Mouse (Mus musculus) MN1 (cell line): ENCODE measurements around the gene Rgs10.

Experiments
- DNase-seq: peaks from one replicate; pipeline ENCODE4 v3.0.0-alpha.2; 2016; ENCODE audit warnings: low spot score

Gene Rgs10

GRCm38 (mm10) chr7:128417930-128418779, at the start of gene Rgs10:
Rgs10 (minus strand) TSS chr7:128418758.
- DNase-seq, result peak; percentile 61

DNA sequence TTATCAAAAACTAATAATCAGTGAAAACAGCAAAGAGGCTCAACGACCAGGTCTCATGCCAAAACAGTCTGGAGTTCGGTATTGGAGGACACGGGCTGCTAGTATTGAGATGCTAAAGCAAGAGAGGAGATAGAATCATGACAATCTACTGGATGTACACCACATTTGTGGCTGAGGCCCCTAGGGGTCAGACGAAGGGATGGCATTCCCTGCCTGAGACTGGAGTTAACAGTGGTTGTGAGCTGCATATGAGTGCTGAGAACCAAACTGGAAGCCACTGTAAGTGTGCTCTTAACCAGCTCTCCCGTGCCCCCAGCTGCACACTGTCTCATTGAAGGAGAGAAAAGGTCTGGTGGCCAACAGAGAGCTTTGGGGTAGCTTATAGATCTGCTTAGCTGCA, 43.8 kb upstream of the Rgs10 start:
- peak; percentile 35 for DNase-seq

DNA sequence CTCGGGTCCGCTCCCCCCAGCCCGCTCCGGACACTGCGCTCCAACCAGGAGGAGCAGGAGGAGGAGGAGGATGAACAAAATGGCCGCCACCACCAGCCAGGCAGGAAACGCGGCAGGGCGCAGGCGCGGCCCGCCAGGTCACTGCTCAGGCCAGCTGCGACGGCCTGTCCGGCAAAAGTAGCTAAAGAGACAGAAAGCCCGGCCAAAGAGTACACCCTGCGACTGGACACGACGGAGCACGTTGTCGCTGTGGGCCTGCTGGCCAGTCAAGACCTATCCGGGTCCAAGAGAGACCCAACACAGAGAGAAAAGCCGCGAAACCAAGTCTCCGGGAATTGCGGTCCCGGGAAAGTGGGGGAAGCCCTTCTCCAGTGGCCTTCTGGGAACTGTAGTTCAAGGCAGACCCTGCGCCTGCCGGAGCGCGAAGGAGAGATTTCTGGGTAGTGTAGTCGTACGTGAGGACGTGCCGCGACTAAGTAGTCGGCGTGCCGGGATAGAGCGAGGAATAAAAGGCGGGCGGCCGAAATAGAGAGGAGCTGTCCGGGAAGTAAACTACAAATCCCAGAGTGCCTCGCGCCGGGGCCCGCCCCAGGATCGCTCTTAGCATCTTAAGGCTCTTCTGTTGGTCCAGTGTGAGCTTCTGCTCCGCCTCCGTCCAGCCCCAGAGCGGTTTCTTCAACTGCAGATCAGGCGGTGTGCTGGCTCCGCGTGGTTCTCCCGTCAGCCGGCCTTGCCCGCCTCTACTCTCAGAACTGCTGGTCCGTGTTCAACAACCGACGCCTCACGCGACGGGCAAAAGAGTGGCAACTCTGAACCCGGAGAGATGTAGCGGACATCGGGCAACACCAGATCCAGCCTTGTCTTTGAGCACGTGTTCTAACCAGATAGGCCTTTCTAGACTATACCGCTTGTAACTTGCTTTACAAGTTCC, 43.0 kb upstream of the Rgs10 start, which contains the start of gene Tial1:
TSS of gene Tial1 (minus strand) at position 433 of the 931 bp plus-strand sequence.
- DNase-seq, result peak; percentile 99

DNA sequence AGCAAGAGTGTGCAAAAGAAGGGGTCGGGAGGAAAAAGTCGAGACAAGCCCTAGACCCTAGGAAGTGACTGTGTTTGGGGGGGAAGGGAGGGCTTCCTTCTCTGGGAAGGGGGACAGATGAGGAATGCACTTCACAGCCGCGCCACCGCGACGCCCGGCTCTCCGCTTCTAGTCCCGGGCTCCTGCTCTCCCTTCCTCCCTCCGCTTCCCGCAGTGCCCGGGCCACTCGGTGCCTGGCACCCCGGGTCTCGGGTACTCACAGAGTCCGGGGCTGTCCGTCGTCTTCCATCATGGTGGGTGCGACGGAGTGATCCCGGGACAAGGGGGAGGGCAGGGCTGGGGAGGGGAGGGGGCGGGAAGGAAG, 42.3 kb upstream of the Rgs10 start:
- peak; percentile 39 for DNase-seq

- DNase-seq, result peak; percentile 48
These were observed 41.7 kb upstream of the Rgs10 start for GRCm38 (mm10) chr7:128460131-128460864.

DNA sequence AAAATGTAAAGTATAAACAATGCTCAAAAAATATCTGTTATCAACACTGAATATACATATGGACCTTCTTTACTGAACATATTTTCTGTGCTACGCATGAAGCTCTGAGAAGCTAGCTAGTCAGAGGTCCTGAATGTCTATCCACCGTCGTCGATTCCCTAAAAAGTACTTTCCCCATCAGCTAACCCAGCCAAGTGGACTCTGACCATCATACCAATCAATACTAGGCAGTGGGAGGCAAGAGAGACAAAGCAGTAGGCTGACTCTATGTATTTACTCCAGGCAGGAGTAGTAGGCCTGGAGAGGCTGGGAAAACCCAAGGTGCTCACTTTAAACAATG, 41.2 kb upstream of the Rgs10 start:
- no peak for DNase-seq

- no peak for DNase-seq
These were observed 39.5 kb upstream of the Rgs10 start for GRCm38 (mm10) chr7:128458011-128458410.

DNA sequence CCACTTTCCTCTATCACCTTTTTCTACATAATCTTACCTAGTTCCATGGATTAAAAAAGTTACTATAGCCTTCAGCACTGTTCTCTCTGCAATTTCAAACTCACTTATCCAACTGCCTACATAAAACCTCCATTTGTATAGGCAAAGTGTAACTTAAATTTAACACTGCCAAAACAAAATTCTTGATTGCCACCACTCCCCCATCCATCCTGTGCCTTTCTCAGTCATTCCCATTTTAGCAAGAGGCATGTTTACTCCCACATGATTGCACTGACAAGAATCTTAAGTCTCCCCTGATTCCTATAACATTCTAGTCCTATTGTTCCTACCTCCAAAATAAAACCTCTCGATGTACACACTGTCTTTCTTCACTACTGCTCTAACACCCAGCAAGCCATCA, 34.2 kb upstream of the Rgs10 start:
- no peak for DNase-seq

DNA sequence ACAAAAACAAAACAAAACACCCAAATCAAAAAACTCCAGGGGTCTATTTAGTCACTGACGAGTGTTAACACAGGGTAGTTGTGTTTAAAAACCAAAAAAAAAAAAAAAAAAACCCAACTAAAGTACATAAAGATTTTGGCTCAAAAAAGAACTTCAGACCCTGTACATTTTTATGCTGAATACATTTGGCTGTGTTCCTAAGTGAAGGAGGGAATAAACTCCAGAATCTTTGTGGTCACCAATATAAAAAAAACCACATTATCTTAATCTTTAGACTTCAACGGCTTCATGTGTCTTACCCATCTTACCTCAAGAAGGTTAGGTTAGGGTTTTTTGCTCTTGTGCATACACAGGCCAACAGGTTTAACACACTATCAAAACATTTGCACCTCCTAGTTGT, 22.0 kb upstream of the Rgs10 start:
- no peak for DNase-seq

DNA sequence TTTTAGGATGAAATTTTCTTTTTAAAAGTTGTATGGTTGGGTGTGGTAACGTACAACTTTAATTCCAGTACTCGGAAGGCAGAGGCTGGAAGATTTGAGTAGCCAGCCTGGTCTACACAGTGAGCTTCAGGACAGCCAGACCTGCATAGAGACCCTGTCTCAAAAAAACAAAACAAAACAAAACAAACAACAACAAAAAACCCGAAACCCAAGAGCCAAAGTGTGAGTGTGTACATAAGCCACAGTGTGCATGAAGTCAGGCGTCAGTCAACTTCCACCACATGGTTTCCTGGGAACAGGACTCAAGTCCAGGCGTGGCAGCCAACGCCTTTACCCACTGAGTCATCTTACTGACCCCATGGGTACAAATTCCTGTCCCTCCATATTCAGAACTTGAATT, 20.7 kb upstream of the Rgs10 start:
- DNase-seq, result no peak

GRCm38 (mm10) chr7:128438131-128438530, 19.6 kb upstream of the Rgs10 start:
- DNase-seq, result no peak

- peak; percentile 20 for DNase-seq
These were observed 14.7 kb upstream of the Rgs10 start for GRCm38 (mm10) chr7:128433213-128433612.

- DNase-seq, result no peak
These were observed 14.0 kb upstream of the Rgs10 start for GRCm38 (mm10) chr7:128432574-128432973.

- no peak for DNase-seq
These were observed 3.9 kb upstream of the Rgs10 start for GRCm38 (mm10) chr7:128422491-128422890.

- DNase-seq, result no peak
These were observed 3.1 kb upstream of the Rgs10 start for GRCm38 (mm10) chr7:128421701-128422100.

- DNase-seq, result no peak
These were observed 1.1 kb upstream of the Rgs10 start for GRCm38 (mm10) chr7:128419690-128420089.

- DNase-seq, result no peak
These were observed 1.2 kb downstream of the Rgs10 start for GRCm38 (mm10) chr7:128417226-128417929.

DNA sequence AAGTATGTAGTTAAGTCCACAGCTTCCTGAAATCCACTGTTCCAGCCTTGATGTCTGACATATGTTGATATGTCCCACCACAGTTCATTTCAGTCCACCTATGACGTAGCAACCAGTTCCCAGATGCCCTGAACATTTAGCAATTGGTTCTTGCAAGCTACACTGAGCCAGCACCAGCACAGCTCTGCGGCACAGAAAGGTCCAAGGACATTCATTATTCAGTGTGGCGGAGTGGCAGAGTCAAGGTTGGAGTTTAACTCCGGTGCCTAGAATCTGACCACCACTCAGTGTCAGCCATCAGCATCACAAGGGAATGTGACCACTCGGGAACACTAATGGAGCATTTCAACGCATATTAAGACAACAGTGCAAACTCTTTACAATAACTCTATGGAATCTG, 1.9 kb downstream of the Rgs10 start:
- DNase-seq, result no peak

- DNase-seq, result no peak
These were observed 4.1 kb downstream of the Rgs10 start for GRCm38 (mm10) chr7:128414433-128414832.

DNA sequence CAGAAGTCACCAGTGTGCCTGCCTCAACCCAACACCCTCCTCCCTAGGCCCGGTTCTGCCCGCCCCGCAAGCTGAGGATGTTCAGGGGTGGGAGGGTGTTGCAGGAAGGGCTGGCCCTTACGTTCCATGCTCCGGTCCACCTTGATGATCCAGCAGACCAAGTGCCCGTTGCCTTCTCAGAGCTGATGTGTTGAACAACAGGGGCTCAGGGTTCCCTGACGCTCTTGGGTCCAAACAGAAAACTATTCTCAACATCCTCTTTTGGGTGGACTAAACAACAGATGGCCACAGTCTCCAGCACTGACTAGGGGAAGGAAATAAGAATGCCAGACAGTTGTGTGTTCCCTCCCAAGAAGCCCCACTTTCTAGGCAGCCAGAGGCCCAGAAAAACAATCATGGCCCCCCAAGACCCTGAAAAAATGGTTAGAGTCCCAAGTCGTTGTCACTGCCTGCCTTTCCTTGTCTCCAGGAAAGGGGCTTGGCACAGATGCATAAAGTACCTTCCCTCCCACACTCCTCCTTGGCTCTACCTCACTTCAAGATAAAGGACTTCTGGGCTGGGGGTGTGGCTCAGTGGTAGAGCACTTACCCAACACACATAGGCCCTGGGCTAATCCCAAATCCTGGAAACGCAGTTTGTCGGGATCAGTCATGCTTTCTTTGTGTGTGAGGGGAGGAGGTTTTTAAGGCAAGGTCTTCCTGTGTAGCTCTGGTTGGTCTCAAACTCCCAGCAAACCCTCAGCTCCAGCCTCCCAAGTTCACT, 6.3 kb downstream of the Rgs10 start:
- DNase-seq, result no peak
